Mouse (Mus musculus): Measurements from ENCODE around the gene Bmp2k.
A peak's percentile ranks its signal among the peaks of the same experiment; 100 is the strongest.
"Not testable (repeated sequence)": the region's sequence is repeated elsewhere in the genome, so short reads cannot be mapped to it uniquely, and the experiment has no call there.

The Bmp2k gene

DNA sequence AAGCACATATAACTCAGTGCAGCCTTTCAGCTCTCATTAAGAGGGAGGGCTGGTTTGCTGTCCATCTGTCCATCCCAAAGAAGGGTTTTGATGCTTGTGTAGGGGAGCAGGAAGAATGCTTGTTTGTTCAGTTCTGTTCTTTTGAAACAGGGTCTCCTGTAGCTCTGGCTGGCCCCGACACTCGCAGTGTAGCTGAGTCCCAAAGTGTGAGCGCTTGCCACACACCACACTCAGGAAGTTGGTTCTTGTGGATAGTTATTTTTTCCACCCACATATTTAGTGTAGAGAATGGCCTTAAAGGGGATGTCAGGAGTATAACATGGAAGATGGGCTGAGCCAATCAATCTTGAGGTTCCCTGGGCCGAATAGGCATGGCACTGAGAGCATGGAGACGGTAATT, 4.1 kb downstream of the Bmp2k start:
- no peak for DNase-seq (ENCODE audit: low read depth, low spot score)

DNA sequence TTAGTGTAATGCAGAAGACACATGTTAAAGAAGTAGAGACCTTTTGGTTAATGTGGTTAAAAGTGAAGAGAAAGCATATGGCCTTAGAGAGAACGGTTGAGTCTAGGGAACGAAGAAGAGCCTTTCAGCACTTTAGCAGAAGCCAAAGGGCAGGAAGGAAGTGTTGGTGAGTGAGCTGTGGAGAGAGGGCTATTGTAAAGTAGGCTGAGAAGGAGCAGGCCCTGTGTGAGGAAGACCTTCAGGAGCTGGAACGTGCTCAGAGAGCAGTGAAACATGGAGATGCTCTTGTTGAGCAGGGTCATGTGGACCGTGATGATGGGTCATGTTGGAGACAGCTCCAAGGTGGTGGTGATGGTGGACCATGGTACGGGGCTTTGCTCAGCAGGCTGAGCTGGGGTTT, 4.8 kb downstream of the Bmp2k start:
- no peak for DNase-seq (ENCODE audit: low read depth, low spot score)

DNA sequence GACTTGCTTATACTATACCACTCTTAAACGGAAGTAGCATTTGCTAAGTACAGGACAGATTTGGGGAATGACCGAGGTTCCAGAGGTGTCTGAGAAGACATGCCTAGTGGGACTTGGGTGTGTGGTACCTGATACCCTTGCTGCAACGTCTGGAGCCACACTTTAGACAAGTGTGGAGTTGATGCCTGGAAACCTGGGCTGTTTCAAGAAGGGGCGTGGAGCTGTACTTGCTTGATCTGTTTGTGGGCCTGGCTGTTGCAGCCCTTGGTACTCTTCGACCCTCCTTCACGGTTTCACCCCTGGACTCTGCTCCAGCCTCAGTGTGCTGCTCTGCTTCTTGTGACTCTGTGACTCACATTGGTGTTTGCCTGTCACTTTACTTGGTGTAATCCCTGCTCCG, 5.4 kb downstream of the Bmp2k start:
- no peak for DNase-seq (ENCODE audit: low read depth, low spot score)

DNA sequence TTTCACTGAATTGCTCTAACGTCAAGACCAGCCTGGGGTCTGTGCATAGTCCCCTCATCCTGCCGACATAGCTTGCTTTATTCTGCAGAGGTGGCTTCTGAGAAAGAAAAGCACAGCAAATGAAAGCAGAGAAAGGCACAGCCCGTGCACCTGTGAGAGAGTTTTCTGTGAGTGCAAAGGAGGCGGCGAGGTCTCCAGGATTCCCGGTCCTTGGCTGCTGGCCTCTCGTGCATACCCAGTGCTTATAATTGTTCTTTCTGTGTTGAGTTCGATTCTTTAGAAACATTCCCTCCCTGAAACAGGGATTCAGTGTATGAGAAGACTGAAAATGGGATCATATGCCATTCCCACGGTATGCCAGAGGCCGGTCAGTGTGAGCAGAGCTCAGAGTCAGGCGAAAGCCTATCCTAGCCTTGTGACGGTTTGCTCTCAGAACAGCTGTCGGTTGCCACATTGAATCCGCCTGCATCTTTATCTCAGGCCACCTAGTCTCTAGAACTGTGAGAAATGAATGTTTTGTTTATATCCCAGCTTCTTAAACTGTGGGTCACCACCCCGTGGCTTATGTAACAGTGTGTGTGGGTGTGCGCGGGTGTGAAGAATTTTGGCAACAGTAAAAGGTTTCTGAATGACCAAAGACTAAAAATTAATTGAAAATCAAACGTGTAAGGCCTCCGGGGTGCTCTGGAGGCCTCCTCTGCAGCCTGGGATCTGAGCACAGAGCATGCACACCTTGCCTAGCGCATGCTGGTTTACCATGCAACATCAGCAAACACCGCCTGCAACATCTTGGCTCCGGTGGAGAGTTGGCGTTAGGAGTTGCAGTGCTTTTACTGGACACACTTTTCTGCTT, 6.9 kb downstream of the Bmp2k start:
- DNase-seq (ENCODE audit: low read depth, low spot score): no peak

DNA sequence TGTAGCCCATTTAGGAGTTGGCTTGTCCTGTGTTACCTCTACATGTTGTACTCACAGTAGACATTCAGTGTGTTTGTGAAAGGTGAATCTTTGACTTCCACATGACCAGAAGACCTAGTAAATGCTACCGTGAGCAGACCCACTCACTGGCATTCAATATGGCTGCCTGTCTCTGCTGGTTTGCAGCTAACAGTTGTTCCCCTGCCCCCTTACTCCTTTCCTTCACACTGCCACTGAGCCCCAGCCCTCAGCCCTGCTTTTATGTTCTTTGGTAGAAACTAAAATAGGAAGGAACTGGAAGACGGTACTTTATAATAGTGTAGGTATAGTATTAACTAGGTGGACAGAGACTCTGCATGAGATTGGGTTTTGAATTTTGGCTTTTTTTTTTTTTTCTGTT, 8.4 kb downstream of the Bmp2k start:
- no peak for DNase-seq (ENCODE audit: low read depth, low spot score)

DNA sequence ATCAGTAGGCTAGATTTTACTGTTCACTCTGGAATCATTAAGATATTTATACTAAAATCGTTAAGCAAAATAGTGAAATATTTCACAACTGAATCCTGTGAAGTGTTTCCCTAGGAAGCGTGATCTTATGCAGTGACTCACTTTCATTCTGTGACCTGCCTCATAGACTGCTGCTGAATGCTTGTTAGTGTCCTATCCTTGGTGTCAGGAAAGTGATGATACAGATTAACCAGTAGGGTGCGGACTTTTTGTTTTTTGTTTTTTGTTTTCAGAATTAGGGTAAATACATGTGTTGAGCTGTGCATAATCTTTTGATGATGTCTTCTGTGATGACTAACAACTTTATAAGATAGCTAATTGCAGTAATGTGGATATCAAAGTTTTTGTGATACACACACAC, 9.4 kb downstream of the Bmp2k start:
- no peak for DNase-seq (ENCODE audit: low read depth, low spot score)

DNA sequence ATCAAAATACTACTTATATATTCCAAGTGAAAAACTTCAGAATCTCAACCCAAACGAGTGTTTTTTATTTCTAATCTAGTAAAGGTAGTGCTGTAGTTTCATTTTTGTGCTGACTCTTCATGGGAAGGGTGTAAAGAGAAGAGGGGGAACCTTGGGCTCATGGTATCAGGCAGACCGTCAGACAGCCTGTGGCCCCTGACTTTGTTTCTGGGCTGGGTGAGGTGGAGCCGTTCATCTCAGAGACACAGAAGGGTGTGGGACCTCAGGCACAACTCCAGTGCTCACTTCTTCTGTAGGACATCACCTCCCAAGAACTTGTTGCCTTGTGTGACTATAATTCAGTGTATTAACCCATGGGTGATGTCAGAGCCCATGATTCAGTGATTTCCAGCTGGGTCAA, 10.0 kb downstream of the Bmp2k start:
- no peak for DNase-seq (ENCODE audit: low read depth, low spot score)

DNA sequence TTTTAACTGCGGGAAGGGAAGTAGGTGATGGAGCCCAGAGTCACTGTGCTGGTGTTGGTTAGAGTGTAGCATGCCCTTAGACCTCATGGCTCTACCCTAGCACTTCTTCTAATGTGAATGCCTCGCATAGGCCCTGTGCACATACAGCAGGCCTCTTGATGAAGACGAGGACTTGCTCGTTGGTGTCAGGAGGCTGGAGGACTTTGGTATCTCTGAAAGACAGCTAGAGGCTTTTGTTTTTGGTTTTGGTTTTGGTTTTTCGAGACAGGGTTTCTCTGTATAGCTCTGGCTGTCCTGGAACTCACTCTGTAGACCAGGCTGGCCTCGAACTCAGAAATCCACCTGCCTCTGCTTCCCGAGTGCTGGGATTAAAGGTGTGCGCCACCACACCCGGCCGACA, 11.7 kb downstream of the Bmp2k start:
- DNase-seq (ENCODE audit: low read depth, low spot score): not testable (repeated sequence)

DNA sequence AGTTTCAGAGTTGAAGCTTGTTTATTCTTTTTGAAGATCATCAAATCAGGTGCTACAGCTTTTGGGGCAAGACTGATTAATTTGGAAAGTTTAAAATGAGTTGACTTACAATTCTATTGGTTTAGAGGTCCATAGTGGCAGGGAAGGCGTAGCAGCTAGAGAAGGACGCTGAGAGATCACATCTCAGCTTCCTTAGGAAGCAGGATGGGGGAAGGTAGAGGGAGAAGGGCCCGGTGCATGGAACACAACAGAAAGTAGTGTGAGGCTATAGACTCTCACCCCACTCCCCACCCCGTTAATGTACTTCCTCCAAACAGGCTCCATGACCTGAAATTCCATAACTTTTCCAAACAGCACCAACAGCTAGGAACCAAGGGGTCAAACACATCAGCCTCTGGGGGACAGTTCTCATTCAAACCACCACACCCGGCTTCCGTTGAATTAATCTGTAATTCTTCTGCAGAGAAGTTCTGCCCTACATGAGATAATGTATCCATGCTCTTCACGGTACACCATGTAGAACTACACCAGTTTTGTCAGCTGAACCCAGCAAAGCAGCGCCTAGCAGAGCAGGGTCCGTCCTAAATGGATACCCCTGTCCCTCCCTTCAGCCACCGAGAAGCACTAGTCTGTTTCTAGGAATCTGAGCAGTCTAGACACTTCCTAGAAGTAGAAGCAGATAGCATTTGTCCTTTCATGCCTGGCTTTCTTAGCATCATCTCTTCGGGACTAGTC, 12.3 kb downstream of the Bmp2k start:
- DNase-seq (ENCODE audit: low read depth, low spot score): no peak

DNA sequence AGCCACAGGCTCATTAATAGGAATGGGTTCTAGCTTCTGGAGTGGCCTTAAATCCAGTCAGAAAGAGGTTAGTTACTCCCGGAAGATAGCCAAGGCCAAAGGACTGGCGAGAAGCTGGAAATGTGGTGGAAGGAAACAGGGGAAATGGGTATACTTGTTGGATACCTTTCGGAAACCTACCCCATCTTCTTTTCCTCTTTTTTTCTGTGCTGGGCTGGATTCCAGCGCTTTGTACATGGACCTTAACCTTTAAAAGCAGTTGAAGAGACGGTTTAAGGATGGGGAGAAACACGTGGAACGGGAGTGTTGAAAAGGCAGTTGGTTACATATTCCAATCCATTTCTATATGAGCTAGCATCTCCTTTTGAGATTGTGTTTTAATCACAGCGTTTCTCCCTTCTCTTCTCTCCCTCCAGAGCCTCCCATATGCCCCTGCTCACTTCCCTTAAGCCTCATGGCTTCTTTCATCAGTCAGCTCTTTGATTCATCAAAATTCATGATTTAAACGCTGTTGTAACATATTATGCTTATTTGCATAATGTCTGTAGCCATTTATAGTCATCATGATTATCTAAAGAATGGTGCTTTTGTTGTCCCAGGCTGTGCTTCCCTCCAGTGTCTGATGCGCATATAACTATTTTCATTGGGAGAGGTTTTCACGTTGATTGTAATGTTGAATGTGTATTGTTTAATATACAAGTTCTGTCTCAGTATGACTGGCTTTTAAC, 18.5 kb downstream of the Bmp2k start:
- no peak for DNase-seq (ENCODE audit: low read depth, low spot score)

DNA sequence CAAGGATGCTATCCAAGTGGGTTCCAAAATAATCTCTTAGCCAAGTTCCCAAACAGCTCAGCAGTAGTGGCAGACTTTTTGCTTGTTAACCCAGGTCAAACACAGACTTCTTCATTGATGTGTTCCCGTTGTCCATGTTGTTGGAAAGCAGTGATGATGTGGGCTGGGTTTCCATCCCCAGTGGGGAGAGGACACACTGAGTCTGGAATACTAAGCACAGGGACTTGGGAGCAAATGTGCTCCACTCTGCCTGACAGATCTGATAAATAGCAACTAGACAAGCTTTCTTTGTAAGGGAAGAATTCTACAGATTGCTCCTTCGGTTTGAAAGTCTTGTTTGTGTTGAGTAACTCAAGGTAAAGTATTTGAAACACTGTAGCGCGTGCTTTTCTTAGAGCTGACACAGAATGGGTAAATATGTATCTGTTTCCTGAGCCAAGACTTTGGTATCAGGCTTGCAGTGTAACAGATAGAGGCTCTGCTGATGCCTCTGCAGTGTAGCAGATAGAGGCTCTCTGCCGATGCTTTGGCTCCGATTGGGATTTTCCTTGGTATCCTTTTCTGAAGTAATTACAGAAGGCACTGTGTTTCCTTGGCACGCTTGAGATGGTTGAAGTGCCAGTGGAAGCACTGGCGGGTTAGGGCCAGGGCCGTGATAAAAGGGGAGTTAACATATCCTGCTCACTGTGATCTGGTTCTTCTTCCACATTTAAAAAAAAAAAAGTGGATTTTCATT, 19.5 kb downstream of the Bmp2k start:
- no peak for DNase-seq (ENCODE audit: low read depth, low spot score)

DNA sequence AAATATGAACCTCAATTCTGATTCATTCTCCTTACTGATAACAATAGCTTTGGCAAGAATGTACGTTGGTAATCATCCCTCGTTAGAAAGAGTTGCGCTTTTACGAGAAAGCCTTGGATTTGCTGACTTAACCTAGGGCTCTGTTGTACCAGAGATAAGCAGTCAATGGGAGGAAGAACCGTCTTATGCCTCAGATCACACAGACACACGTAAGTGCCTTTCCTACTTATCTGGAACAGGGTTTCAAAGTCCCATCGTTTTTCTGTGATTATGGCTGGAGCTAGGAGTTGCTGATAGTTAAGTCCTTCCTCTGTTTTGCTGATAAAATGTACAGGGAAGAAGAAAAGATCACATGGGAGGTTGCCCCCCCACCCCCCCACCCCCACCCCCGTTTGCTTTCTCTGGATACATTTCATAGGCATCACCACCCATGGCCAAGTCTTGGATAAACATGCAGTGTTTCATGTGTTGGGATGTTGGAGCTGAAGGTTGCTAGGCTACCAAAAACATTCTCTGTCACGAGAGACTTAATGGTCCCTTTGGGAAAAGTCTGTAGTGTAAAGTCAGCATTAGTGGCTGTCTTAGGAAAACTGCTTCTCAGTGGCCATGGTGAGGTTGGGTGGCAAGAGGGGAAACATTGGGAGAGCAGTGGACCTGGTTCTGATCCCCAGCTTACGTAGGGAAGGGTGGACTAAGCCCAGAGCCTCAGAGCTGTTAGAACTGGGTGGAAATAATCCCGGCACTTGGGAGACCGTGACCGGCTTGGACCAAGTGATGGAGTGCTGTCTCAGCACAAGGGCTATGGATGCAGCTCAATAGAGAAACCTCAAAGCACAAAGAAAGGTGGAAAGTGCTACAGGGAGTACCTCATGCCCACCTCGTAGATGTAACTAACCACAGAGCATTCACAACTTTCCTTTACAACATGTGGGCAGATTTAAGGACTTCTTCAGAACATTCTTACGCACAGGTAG, 25.1 kb downstream of the Bmp2k start:
- DNase-seq (ENCODE audit: low read depth, low spot score): no peak

DNA sequence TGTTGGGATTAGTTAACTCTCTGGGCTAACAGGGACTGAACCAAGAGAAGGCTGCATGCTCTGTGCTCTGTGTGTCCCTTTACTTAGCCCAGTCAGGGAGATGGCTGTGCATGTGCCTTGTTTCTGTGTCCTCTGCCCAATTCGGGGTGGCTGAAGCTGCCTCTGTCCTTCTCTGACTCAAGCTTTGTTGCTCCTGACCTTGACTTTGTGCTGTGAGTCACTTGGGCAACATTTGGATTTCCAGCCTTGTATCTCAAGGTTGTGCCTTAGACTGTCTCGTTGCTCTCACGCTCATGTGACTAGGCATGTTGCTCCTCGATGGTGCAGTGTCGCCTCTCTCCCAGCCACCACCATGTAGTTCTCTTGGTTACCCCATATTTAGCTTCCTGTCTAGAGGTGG, 27.3 kb downstream of the Bmp2k start:
- DNase-seq (ENCODE audit: low read depth, low spot score): peak; percentile 32

DNA sequence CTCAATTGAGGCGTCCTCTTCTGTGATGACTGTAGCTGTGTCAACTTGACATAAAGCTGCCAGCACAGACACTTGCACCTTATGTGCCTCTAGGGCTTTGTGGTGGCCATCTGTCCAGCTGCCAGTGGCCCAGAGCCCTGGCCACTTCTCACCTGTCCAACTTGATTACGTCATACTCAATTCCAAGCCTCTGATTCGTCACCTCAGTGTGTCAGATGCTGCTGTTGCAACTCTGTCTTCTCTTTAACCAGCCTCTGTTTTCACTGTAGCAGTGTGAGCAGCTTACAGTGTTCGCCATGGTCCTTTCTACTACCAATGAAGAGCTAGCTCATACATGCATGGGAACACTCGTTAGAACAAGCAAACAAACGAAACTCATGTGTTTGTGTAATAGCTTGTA, 28.2 kb downstream of the Bmp2k start:
- DNase-seq (ENCODE audit: low read depth, low spot score): peak; percentile 37

DNA sequence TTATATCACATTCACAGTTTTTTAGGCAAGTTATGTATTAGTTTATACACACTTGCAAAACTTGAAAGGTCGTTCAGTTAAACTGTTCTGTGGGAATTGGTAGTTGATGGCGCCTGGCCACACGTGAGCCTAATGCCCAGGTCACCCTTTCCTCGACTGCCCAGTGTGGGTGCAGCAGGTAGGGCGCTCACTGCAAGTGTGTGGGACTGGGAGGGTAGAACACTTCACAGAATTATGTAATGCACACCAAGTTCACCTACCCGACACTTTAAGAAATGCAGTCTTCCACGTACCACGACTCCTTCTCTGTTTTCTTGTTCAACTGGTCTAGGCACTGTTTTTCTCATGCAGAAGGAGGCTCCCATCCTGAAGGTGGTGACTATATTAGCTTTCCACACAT, 30.5 kb downstream of the Bmp2k start:
- no peak for DNase-seq (ENCODE audit: low read depth, low spot score)

DNA sequence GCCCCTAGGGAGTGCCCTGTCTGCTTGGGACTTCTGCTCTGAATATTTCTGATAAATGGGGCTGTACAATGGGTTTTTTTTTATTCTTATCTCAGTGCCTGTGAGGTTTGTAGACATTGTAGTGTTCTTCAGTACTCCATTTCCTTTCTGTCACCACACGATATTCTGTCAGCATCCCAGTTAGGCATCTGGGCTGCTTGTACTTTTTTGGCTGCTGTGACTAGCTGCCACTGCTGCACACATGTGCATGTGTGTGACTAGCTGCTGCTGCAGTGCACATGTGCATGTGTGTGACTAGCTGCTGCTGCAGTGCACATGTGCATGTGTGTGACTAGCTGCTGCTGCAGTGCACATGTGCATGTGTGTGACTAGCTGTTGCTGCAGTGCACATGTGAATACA, 31.4 kb downstream of the Bmp2k start:
- DNase-seq (ENCODE audit: low read depth, low spot score): not testable (repeated sequence)

DNA sequence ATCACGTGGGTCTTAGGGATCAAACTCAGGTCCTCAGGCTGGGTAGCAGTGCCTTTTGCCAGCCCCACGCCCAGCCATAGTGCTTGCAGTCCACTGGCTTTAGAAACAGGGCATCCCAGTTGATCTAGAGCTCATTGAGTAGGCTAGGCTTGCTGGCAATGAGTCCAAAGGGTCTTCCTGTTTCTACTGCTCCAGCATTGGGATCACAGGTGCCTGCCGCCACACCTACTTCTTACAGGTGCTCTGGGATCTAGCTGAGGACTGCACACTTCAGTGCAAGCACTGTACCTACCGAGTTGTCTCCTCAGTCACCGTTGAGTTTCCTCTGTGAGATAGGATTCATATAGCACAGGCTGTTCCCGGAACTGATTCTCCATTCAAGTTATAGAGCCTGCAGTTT, 34.3 kb downstream of the Bmp2k start:
- DNase-seq (ENCODE audit: low read depth, low spot score): no peak

DNA sequence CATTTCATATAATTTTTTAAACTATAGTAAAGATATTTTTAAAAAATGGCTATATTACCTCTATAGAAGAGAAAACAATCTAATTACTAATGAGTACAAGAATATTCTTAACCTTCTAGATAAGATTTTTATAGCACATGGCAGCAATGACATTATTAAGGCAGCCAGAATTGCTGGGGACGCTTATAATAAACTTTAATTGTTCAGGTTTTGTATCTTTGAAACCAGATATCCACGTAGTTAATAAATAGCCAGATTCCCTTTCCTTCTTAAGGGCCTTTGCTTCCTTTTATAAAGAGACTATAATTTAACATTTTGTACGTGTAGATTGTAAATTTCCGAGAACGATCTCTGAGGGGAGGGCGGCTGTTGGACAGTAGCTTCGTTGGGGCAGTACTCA, 47.8 kb downstream of the Bmp2k start:
- DNase-seq (ENCODE audit: low read depth, low spot score): no peak

DNA sequence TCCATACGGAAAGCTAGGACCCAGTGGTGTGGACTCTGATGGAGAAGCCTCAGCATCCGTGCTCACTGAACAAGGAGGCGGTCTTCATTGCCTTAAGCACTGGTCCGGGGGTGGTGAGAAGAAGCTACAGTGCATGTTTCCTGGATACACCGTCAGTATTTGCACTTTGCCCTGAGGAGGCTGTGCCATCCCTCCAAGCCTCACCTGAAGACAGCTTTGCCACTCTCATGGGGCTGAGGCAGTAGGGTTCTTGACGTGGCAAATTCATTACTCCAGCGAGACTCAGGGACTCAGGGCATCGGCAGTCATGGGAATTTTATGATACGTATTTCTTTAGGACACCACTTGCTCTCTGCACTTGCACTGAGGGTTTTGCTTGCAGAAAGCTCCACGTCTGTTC, 49.2 kb downstream of the Bmp2k start:
- DNase-seq (ENCODE audit: low read depth, low spot score): no peak

DNA sequence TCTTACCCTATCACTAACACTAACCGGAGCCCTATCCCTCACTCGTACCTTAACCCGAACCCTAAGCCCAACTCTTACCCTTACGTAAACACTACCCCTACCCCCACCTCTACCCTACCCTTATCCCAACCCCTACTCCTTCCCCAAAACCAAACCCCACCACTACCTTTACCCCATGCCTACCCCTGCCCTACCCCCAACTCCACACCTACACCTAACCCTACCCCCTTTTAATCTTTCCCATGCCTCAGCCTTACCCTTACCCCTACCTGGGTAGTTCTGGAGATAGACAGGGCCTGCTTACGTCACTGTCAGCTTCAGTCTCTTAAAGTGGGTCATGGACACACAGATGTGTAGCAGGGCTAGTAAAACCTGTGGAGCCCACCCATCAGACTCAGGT, 51.4 kb downstream of the Bmp2k start:
- DNase-seq (ENCODE audit: low read depth, low spot score): no peak

DNA sequence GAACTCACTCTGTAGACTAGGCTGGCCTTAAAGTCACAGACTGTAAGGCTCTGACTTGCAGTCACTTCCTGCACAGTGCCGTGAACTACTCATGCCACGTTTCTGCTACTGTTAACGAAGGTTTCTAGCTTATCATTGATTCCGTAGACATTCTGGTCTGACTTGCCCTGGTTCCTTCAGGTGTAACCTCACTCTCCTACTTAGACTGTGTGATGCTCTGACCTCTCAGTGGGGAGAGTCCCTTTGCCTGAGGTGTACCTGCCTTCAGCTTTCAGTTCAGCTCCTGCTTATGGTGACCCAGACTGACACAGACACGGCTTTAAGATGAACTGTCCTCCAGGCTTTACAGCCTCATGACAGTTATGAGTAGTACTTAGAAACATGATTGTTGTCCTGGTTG, 56.7 kb downstream of the Bmp2k start:
- no peak for DNase-seq (ENCODE audit: low read depth, low spot score)
